Mouse (Mus musculus) liver, embryonic 14.5 days (tissue): ENCODE data around the gene Ccdc106.

Experiments used
- CTCF ChIP-seq: IDR thresholded peaks from 2 replicates; pipeline ENCODE4 v1.5.1; 2016; ENCODE audit warnings: antibody characterized with exemption, low read depth, control low read depth
- EP300 ChIP-seq: IDR thresholded peaks from 2 replicates; pipeline ENCODE4 v1.6.1; 2016; ENCODE audit warnings: antibody characterized with exemption, low read depth

GRCm38 (mm10) chr7:4971710-4972109 lies 48.6 kb upstream of the Ccdc106 start:
- no peak for TF ChIP-seq CTCF
- no peak for TF ChIP-seq EP300
